Mouse (Mus musculus): ENCODE data around the gene B4galt5.

DNA sequence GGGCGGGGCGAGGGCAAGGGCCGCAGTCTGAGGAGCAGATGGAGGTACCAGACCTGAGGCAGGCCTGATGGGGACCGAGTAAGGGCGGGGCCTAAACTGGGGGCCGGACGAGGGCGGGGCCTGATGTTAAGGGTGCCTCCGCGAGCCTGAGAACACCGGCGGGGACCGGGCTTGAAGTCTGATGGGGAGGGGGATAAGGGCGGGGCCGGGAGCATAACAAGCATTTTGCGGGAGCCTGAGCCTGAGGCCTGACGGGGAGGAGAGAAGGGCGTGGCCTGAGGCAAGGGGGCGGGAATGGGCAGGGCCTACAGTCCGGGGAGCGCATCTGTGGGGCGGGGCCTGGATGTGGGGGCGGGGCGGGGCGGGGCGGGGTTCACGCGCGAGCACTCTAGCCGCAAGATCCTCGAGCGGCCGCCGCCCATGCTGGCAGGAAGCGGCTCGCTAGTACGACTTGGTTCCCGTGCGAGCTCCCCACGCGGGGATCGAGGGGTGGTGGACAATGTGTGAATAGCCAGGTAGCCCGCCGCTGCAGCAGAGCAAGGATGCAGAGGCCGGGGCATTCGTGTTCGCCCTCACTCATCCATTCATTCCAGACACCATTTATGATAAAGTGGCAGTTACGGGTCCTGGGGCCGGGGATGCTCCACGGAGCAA, 427 bp upstream of the B4galt5 start:
- no peak for TF ChIP-seq NRF1 (IDR thresholded peaks at IDR 0.05; ENCODE audit: insufficient read depth, low read depth, low read length, poor library complexity, severe bottlenecking)
- TF ChIP-seq CTCF (IDR thresholded peaks at IDR 0.05 in 2 of 3, conservative IDR thresholded peaks at IDR 0.05 in 1 of 3; ENCODE audit: control insufficient read depth in 1 of 3, insufficient read depth in 1 of 3, low read depth in 2 of 3, low read length in 3 of 3, poor library complexity in 1 of 3, severe bottlenecking in 1 of 3): no peak
- TF ChIP-seq ELF1 (IDR thresholded peaks at IDR 0.05; ENCODE audit: low read depth, low read length): no peak
- TF ChIP-seq UBTF (IDR thresholded peaks at IDR 0.05; ENCODE audit: borderline replicate concordance, insufficient read depth, low read depth, low read length): no peak
- no peak for TF ChIP-seq ZKSCAN1 (IDR thresholded peaks at IDR 0.05; ENCODE audit: low read depth, low read length)
- TF ChIP-seq POLR2A (IDR thresholded peaks at IDR 0.05; ENCODE audit: control insufficient read depth in 1 of 2, insufficient read depth in 1 of 2, low read depth in 1 of 2, low read length in 2 of 2, poor library complexity in 1 of 2): no peak
- no peak for TF ChIP-seq MYC (IDR thresholded peaks at IDR 0.05; ENCODE audit: low read depth, low read length)
- TF ChIP-seq CHD1 (IDR thresholded peaks at IDR 0.05; ENCODE audit: low read depth, low read length): no peak
- no peak for TF ChIP-seq TCF12 (IDR thresholded peaks at IDR 0.05; ENCODE audit: low read depth, low read length)
